Mouse (Mus musculus) layer of hippocampus, adult 9-10 months (tissue): ENCODE results near the gene Usp6nl.

Source experiments
- DNase-seq: peaks from one replicate; pipeline ENCODE4 v3.0.0; 2022; ENCODE audit warnings: low spot score

Gene Usp6nl

GRCm38 (mm10) chr2:6322376-6322901 is at the start of gene Usp6nl:
Gene Usp6nl, plus strand, starts transcription at chr2:6322667.
- peak; percentile 22 for DNase-seq

GRCm38 (mm10) chr2:6273392-6273845 is 49.0 kb upstream of the Usp6nl start:
- DNase-seq: no peak

- no peak for DNase-seq
Observed at GRCm38 (mm10) chr2:6278813-6279530, 43.5 kb upstream of the Usp6nl start.

- DNase-seq: no peak
Observed at GRCm38 (mm10) chr2:6279614-6280301, 42.7 kb upstream of the Usp6nl start.

GRCm38 (mm10) chr2:6283569-6283968 is 38.9 kb upstream of the Usp6nl start:
- DNase-seq: no peak

GRCm38 (mm10) chr2:6284784-6285183 is 37.7 kb upstream of the Usp6nl start:
- no peak for DNase-seq

GRCm38 (mm10) chr2:6285794-6286193 is 36.7 kb upstream of the Usp6nl start:
- DNase-seq: no peak

- no peak for DNase-seq
Observed at GRCm38 (mm10) chr2:6293825-6294444, 28.5 kb upstream of the Usp6nl start.

GRCm38 (mm10) chr2:6294993-6295628 is 27.4 kb upstream of the Usp6nl start:
- DNase-seq: no peak

- no peak for DNase-seq
Observed at GRCm38 (mm10) chr2:6304768-6305167, 17.7 kb upstream of the Usp6nl start.

- no peak for DNase-seq
Observed at GRCm38 (mm10) chr2:6306861-6307260, 15.6 kb upstream of the Usp6nl start.

GRCm38 (mm10) chr2:6309373-6309821 is 13.1 kb upstream of the Usp6nl start:
- DNase-seq: no peak

- DNase-seq: no peak
Observed at GRCm38 (mm10) chr2:6312764-6313163, 9.7 kb upstream of the Usp6nl start.

- DNase-seq: no peak
Observed at GRCm38 (mm10) chr2:6313733-6314132, 8.7 kb upstream of the Usp6nl start.

- no peak for DNase-seq
Observed at GRCm38 (mm10) chr2:6320153-6320552, 2.3 kb upstream of the Usp6nl start.

GRCm38 (mm10) chr2:6321769-6322375 is 595 bp upstream of the Usp6nl start:
- DNase-seq: no peak

GRCm38 (mm10) chr2:6322938-6323521 is 563 bp downstream of the Usp6nl start:
- DNase-seq: no peak

- no peak for DNase-seq
Observed at GRCm38 (mm10) chr2:6325646-6326045, 3.2 kb downstream of the Usp6nl start.

- DNase-seq: no peak
Observed at GRCm38 (mm10) chr2:6328927-6329326, 6.5 kb downstream of the Usp6nl start.

GRCm38 (mm10) chr2:6330756-6331155 is 8.3 kb downstream of the Usp6nl start:
- DNase-seq: no peak
